Mouse (Mus musculus): Measurements from ENCODE around the gene Trpm3.

Gene Trpm3

GRCm38 (mm10) chr19:22473030-22473712 lies 334.3 kb downstream of the Trpm3 start:
- no peak for DNase-seq (ENCODE audit: low read depth, low spot score)

DNA sequence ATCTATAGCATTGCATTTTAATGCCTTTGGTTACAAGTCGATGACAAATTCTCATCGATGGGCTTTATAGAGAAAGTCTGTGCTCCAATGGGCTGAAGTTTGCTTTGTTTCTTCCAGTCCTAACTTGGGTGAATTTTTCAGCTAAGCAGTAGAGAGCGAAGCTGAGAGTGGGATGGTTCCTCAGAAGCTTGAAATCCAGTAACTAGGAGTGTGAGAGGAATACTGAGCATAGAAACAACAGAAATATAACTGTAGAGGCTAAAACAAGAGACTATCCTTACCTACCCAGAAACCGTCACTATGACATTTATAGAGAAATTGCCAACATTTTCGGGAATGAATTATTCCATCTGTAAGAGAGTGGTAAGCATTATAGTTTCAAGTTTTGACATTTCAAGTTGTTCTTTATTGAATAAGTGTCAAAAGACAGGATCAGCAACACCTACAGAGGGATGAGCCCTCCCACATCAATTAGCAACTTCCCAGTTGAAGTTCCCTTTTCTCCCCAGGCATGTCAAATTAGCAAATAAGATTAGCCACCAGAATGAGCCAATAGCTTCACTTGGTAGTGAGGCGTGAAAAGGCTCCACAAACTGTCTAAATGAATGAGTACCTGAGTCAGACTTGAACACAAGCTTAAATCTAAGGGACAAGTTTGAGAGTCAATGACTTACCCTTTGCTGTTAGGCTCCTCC lies 339.6 kb downstream of the Trpm3 start:
- DNase-seq (ENCODE audit: low read depth, low spot score), result no peak

DNA sequence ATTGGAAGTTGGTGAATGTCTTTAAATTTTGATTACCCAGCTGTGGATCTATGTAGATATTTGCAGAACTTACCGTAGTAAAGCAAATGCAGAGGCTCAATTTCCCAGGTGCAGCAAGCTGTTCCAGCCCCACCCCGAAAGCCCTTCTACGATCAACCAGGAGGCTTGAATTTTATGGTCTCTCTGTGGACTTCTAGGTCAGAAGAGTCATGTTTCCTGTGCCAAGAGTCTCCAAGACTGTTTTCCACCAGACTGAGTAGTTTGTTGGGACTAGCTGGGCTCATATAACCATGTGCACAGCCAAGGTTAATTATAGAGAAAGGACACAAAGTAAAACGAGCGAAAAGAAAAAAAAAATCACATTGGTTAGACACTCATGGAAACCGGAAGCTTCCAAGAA lies 364.6 kb downstream of the Trpm3 start:
- no peak for DNase-seq (ENCODE audit: low read depth, low spot score)

DNA sequence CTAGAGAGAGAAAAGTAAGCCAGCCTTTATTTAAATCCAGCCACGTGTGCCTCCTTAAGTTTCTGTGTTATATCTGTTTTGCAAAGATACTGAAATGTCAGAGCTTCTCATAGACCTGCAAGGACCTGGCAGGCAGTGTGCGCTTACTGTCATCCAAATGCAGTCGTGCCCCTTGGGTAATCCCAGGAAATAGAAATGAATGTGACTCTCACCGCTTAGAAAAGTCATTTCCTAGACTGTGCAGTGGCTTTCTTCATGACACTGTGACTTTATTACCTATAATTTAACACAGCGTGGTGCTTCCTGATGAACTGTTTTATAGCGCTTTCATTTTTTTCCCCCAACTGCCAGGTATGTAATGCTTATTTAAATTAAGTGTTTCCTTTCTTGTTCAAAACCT lies 379.7 kb downstream of the Trpm3 start:
- no peak for DNase-seq (ENCODE audit: low read depth, low spot score)

- DNase-seq (ENCODE audit: low read depth, low spot score), result no peak
These were observed 389.1 kb downstream of the Trpm3 start for GRCm38 (mm10) chr19:22527944-22528343.

GRCm38 (mm10) chr19:22542990-22543709 lies 404.3 kb downstream of the Trpm3 start:
- DNase-seq (ENCODE audit: low read depth, low spot score), result no peak

GRCm38 (mm10) chr19:22552179-22552578 lies 413.3 kb downstream of the Trpm3 start:
- no peak for DNase-seq (ENCODE audit: low read depth, low spot score)

GRCm38 (mm10) chr19:22554421-22554941 lies 415.6 kb downstream of the Trpm3 start:
- DNase-seq (ENCODE audit: low read depth, low spot score), result no peak

- no peak for DNase-seq (ENCODE audit: low read depth, low spot score)
These were observed 433.6 kb downstream of the Trpm3 start for GRCm38 (mm10) chr19:22572396-22572795.

DNA sequence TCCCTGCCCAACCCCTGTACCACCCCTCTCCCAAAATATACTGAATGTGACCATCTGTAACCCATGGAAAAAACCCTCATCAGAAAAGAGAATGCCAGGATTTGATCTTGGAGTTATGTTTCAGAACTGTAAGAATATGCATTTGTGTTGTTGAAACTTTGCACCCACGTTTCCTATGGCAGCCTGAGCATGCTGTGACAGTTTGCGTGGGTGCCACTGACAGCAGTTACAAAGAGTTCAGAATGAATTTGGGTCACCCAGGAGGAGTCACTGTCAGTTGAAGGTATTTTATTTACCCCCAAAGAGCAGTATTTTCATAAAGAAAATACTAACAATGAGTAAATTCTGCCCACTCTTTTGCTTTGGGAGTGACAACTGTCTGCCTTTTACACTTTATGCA lies 434.0 kb downstream of the Trpm3 start:
- no peak for DNase-seq (ENCODE audit: low read depth, low spot score)

- no peak for DNase-seq (ENCODE audit: low read depth, low spot score)
These were observed 443.4 kb downstream of the Trpm3 start for GRCm38 (mm10) chr19:22582120-22582745.

DNA sequence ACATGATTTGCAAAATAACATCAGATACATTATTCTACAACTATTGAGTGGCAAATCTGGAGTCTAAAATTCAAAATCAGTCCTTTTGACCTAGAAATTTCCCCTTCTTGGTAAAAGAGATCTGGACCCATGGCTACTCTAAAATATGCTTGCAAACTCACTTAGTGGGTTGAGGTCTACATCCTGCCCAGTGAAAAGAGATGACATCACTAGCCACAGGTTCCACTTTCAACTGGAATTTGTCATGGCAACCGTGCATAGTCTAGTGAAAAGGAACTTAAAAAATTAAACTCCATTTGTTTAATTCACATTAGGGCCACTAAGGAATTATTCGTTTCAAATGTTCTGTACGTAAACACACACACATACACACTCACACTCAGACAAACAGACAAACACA lies 455.6 kb downstream of the Trpm3 start:
- DNase-seq (ENCODE audit: low read depth, low spot score), result no peak

- DNase-seq (ENCODE audit: low read depth, low spot score), result no peak
These were observed 456.4 kb downstream of the Trpm3 start for GRCm38 (mm10) chr19:22595246-22595645.

DNA sequence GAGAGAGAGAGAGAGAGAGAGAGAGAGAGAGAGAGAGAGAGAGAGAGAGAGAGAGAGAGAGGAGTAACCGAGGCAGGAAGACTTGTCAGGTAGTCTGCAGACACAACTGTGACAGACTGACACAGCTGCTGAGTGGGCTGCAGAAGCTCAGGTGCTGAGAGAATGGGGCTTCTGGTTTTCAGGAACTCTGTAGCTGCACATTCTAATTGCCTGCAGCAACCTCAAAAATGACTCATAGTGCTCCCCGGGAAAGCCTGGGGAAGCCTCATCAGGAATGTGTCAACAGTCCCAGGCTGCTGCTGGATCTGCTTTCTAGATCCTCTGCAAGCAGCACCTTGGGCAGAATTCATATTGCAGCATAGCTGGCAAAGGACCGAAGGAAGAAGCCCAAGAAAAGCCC lies 457.9 kb downstream of the Trpm3 start:
- no peak for DNase-seq (ENCODE audit: low read depth, low spot score)

DNA sequence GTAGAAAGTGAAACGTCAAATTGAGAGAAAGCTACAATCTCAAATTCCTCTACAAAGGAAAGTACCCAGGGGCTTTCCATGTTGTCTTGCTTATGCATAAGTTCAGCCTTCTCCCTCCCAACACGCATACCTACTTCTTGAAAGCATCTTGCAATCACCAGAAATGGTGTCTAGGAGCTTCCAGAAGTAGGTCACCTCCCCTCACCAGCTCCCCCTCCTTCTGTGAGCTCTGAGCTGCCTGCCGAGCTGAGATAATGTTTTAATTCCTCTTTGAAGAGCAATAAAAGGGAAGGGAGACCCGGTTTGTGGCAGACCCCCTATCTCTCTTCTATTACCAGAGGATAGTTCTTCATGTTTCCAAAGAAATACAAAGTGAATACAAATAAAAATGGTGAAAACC lies 465.5 kb downstream of the Trpm3 start:
- DNase-seq (ENCODE audit: low read depth, low spot score), result no peak

- no peak for DNase-seq (ENCODE audit: low read depth, low spot score)
These were observed 469.3 kb downstream of the Trpm3 start for GRCm38 (mm10) chr19:22607985-22608684.

- DNase-seq (ENCODE audit: low read depth, low spot score), result no peak
These were observed 472.8 kb downstream of the Trpm3 start for GRCm38 (mm10) chr19:22611621-22612020.

DNA sequence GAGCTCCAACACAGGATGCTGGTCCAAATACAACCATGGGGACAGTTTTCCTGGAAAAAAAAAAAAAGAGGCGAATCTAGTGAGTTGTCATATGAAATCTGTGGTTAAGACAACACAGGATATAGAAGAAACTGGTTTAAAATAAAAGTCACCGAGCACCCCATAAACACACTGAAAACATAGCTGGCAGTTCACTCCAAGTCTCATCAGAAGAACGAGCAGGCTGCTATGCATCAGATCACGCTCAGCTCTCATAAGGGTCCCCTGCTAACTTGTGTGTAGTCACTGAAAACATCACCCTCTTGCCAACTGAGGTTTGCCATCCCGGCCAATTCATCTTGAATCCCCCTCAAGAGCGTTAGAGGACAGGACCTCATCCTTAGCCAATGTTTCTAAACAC lies 476.5 kb downstream of the Trpm3 start:
- DNase-seq (ENCODE audit: low read depth, low spot score), result no peak

DNA sequence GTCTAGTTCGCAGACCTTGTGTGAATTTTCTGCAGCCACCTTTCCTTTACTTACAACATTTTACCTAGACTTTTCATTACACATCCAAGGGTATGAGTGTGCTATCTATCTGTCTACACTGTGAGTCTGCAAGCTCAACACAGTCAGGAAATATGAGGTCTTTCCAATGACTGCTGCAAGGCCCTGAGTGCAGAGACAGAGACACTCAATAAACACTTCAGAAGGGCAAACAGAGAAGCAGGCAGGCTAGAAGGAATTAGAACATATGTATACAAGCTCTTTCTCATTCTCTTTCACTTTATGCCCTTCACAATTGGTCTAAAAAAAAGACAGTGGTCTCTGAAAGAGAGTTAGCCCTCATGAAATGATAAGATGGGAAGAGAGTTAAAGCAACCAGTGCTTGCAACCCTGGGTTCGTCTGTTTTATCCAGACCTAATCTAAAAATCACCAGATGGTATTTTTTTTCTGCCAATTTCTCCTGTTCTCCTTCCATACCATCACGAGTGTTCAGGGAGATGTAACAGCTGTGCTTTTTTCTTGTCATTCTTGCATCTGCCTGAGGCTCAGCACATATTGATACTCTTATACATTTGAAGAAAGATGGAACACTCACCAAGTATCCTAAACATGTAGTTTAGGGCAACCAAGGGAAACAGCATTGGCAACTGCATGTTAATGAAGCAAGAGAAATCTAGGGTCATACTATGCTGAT lies 486.1 kb downstream of the Trpm3 start:
- DNase-seq (ENCODE audit: low read depth, low spot score), result no peak

DNA sequence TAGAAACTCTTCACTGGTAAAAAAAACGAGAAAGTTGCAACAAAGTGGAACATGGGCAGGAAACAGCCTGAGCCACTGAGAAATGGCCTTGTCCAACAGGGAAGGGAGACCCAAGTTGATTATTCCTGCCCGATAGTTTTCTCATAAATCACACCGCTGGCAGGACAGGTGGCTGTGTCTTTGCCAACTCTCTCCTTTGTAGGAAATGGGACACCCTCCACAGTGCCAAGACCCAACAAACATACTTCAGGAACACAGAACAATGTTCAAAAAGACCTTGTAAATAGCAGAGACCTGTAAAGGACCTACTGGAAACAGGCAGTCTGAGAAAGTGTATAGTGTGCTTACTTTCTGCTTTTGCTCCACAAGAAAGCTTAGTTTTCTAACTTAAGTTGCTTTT lies 490.0 kb downstream of the Trpm3 start:
- DNase-seq (ENCODE audit: low read depth, low spot score), result no peak

- DNase-seq (ENCODE audit: low read depth, low spot score), result peak; percentile 5
These were observed 492.5 kb downstream of the Trpm3 start for GRCm38 (mm10) chr19:22631316-22631715.
